Mouse (Mus musculus) kidney, adult 18-20 months (tissue): ENCODE measurements around the gene Zc3h7a.
A peak's percentile ranks its signal among the peaks of the same experiment; 100 is the strongest.
"Not testable (repeated sequence)": the region's sequence is repeated elsewhere in the genome, so short reads cannot be mapped to it uniquely, and the experiment has no call there.

ENCODE experiments used
- DNase-seq: peaks from one replicate; pipeline ENCODE4 v3.0.0; 2021

Gene Zc3h7a

GRCm38 (mm10) chr16:11176208-11176883, at the start of gene Zc3h7a:
Gene Zc3h7a (minus strand): TSS chr16:11176393.
- DNase-seq, result peak; percentile 90

GRCm38 (mm10) chr16:11217801-11218200, 41.6 kb upstream of the Zc3h7a start:
- DNase-seq, result no peak

GRCm38 (mm10) chr16:11203600-11204390, 27.6 kb upstream of the Zc3h7a start:
- no peak for DNase-seq

DNA sequence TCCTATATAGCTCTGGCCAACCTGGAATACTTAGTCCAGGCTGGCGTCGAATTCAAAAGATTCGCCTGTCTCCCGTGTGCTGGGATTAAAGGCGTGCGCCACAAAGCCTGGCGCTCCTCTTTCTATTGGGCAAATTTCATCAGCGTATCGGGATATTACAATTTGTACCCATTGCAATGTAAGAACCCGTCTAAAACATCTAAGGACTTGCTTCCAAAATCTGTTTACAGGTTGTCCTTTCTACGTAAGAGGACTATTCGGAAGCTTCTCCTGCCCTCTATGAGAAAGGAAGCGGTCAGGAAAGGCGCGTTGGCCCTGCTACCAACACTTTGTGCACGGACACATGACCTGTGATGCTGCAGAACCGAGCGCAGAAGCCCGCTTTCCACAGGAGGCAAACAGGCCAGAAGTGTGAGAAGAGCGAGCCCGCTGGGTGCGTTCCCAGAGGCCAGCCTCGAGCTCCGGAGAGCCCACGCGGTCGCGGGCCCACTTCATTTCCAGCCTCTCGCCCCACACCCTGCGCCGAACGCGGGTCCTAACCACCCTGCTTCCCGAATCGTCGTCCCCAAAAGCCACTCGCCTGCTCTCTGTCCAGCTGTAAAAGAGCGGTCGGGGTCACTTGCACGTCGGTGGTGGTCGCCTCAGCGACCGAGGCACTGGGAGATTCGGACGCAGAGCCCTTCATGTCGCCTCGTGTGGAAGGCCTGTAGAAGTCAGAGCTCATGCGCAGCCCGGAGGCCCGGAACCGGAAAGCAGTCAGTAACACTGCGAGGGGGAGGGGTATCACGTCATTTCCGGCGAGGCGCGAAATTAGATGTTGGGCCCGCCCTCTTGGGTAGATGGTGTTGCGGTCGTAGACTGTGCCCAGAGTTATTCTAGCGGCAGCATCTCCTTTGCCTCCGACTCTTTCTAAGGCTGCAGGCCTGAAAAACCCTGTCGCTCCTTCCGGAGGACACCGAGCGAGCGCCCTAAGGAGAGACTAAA, 26.7 kb upstream of the Zc3h7a start, which contains the start of gene Rsl1d1:
TSS of gene Rsl1d1 (minus strand) at position 761 of the 984 bp plus-strand sequence.
- DNase-seq, result peak; percentile 92

GRCm38 (mm10) chr16:11201740-11202394, 25.7 kb upstream of the Zc3h7a start:
- no peak for DNase-seq

DNA sequence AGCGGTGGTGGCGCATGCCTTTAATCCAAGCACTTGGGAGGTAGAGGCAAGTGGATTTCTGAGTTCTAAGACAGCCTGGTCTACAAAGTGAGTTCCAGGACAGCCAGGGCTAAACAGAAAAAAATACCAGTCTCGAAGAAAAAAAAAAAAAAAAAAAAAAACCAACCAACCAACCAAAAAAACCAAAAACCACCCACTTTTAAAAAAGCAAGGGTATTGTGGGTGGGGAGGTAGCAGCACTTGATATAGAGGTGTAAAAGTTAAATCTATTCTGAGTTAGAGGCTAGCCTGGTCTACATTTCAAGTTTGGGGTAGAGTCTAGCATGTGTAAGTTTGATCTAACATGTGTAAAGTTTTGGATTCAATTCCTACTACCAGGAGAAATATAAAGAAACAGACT, 24.1 kb upstream of the Zc3h7a start:
- DNase-seq, result no peak

DNA sequence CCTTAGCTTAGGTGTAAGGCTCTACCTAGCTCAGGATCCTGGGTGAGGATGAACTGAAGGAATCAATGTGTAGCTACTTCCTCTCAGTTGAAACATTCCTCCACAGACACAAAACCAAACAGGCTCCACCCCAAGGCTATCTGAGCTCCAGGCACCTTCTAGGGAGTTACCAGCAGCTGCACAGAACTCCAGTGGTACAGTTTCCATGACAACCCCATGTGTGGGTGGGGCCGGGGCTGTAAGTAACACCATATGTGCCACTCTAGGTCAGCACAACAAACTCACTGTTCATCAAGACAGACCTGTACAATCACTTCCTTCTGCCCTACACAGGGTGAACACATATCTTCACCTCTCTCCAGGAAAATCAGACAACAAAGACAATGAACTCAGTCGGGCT, 22.3 kb upstream of the Zc3h7a start:
- no peak for DNase-seq

DNA sequence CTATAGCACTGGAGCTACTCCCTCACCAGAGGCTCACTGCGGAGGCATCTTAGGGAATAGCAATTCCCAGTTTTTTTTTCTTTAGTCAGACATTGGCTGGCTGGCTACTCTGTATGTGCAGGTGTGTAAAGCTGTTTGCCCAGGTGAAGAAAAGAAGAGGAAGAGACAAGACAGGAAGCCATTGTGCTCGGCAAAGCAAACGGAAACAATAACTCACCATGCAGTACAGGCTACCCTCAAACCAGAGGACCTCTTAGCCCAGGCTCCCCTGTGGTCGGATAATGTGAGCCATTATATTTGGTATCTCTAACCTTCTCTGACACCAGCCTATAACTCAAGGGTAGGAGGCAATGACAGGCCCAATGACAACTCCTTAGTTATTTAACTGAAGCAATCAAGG, 20.9 kb upstream of the Zc3h7a start:
- DNase-seq, result no peak

DNA sequence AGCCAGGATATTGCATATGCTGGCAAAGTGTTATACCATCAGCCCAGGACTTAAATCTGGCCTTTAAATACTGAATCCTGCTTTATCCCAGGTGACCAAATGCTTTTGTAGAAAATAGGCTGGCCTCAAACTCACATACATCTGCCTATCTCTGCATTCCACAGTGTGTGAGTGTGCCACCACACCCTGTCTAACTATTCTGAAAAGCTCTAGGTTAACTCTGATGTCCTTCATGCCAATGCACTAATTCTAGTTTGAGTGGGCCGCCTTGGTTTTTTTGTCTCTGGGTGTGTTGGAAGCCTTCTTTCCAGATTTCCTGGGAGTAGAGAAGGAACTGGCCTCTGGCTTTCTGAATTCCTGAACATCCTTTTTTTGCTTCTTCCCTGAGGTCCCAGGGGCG, 17.0 kb upstream of the Zc3h7a start:
- DNase-seq, result no peak

DNA sequence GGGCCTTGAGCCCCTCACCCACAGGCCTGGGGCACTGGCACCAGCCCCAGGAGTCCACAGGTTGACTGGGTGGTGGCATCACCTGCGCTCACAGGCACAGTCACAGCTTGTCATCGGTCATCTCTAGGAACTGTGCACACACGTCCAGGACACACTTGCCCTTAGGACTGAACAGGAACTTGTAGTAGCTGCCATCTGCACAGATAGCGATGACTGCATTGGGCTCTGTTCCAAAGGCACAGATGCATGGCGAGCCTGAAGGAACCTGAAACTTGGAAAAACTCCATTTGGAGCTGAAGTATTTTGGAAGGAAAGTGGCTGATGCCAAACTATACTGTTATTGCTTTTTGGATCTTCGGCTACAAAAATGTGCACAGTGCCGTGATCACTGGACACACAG, 14.0 kb upstream of the Zc3h7a start:
- DNase-seq, result no peak

- no peak for DNase-seq
Measured at GRCm38 (mm10) chr16:11177404-11177803, 1.2 kb upstream of the Zc3h7a start.

DNA sequence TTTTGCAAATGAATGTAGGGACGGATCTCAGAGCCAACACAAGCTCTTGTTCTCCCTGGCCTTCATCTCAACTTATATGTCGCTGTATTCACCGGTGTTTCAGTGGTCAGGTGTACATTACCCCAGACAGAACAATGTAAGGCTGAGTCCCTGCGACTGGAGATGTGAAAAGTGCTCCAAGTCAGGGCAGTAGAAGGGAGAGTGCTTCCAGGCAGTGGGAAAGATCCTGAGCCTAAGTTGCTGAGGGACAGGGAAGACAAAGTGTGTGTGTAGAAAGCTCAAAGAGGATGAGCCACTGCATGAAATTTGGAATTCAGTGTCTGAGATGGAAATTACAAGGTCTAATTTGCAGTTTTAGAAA, 671 bp upstream of the Zc3h7a start:
- DNase-seq, result no peak

GRCm38 (mm10) chr16:11175489-11176207, 545 bp downstream of the Zc3h7a start:
- DNase-seq, result peak; percentile 74

DNA sequence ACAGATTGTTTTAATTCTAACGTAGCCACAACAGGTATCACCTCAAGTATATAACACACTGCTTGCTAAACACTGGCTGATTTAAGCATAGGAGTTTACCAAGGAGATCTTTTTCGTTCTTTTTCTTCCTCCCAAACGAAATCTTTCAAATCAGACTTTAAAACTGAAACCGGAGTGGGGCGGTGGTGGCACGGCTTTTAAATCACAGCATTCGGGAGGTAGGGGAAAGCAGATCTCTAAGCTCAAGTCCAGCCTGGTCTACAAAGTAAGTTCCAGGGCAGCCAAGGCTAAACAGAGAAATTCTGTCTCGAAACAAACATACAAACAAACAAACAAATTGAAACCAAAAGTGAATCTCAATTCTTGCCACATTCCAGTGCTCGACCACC, 1.1 kb downstream of the Zc3h7a start:
- DNase-seq, result no peak

DNA sequence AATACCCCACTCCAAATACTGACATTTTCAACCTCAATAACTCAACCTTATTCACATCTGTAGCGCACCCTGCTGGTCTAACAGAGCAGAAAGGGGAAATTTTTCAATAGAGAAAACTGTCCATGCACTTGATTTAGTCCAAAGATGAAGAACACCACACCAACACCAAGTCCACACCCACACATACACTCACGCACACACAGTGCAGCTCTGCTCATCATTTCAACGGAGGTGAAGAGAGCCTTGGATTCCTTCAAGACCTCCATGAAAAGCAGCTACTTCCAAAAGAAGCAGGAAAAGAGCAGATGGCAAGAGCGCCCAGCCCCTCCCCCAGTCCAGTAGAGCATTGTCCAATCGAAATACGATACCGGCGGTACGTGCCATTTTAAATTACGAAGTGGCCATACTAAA, 1.5 kb downstream of the Zc3h7a start:
- peak; percentile 63 for DNase-seq

DNA sequence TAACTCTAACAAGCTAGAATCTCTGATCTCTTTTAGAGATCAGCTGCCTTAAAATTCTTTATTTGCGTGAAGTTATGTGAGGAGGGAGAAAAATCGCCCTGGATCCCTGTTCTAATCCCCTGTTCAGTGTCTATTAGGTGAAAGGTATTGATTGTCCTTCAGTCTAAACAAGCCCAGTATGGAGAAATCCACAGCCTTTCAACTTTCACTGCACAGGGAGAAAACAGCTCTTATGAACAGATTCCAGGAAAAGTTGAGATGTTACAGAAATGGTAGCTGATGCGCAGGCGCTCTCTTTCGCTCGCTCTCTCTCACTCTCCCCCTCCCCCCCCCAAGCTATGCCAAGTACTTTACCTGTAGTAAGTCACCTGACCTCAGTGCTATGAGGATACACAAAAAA, 4.5 kb downstream of the Zc3h7a start:
- DNase-seq, result no peak

DNA sequence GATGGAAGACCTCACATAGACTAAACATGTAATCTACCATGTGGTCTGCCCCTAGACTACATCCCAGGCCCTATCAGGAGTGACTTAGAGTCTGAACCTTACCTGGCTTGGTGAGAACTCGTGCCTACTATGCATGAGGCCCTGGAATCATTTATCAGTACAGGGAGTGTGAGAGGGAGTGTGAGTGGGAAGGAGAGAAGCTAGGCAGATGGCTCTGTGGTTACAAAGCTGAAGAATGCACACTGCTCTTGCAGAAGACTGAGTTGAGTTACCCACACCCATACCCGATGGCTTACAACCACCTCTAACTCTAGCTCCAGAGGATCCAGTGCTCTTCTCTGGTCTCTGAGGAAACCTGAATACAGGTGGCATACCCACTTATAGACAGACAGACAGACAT, 9.8 kb downstream of the Zc3h7a start:
- no peak for DNase-seq

- DNase-seq, result peak; percentile 7
Measured at GRCm38 (mm10) chr16:11164695-11165255, 11.4 kb downstream of the Zc3h7a start.

- DNase-seq, result not testable (repeated sequence)
Measured at GRCm38 (mm10) chr16:11157721-11158120, 18.5 kb downstream of the Zc3h7a start.

DNA sequence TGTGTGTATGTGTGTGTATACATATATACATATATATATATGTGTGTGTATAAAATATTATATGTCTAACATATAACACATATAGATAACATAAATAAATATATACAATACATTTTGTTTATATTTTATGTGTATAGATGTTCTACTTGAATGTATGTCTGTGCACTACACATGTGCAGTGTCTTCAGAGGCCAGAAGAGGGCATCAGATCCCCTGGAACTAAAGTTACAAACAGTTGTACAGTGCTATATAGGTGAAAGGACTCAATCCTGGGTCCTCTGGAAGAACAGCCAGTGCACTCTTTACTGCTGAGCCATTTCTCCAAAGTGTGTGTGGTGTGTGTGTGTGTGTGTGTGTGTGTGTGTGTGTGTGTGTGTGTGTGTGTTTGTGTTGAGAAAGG, 21.7 kb downstream of the Zc3h7a start:
- DNase-seq, result no peak

DNA sequence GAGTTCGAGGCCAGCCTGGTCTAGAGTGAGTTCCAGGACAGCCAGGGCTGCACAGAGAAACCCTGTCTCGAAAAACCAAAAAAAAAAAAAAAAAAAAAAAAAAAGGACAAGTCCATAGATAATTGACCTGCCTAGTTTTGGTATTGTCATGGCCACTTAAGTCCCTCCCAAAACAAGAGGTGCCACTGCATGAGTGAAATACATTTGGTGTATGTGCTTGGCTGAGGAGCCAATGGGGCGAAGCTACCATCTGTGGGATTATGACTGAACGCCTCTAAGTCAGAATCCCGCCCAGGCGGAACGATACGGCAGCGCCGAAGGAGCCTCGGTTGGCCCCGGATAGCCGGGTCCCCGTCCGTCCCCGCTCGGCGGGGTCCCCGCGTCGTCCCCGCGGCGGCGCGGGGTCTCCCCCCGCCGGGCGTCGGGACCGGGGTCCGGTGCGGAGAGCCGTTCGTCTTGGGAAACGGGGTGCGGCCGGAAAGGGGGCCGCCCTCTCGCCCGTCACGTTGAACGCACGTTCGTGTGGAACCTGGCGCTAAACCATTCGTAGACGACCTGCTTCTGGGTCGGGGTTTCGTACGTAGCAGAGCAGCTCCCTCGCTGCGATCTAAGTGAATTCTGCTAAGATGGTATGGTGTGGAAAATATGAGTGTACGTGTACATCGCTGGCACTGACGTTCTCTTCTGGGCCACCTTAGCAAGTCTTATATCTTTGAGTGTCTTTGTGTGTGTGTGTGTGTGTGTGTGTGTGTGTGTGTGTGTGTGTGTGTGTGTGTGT, 32.3 kb downstream of the Zc3h7a start:
- peak; percentile 100 for DNase-seq
